Mouse (Mus musculus) spleen, adult 12 weeks (tissue): ENCODE data around the gene Stk26.
A peak's percentile ranks its signal among the peaks of the same experiment; 100 is the strongest.

Experiments used
- DNase-seq: peaks from one replicate; pipeline ENCODE4 v3.0.0; 2022; ENCODE audit warnings: low spot score

Gene Stk26

DNA sequence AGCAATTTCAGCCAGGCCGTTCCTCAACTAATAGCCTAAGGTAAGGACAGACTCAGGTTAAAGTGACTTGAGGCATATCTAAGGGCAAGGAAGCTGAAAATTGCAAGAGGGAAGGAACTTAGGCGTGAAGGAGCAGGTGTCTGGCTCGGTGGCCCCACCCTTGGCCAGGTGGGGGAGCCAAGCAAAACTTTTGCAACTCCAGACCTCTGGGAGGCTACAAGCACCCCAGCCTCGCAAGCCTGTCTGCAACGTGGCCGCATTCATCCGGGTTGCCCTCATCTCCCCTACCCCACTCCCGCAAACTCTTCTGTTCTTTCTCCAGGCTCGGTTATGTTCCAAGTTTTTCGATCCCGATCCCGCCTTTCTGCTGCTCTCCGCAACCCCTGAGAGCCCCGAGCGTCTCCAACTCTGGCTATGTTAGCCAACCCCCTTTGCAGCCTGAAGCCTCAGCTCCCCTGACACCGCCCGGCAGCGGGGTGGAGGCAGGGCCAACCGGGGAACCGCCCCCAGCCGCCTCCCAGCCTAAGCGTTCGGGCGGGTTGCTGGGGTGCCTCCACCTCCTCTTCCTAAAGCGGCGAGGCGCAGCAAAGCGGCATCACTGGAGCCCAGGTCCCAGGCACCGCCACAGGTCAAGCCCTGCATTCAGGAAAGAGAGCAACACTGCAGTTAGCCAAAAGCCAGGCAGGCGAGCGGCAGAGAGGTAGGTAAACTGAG is at the start of gene Stk26:
TSS of gene Stk26 (plus strand) at position 201 of the 714 bp plus-strand sequence.
- DNase-seq, result peak; percentile 67

DNA sequence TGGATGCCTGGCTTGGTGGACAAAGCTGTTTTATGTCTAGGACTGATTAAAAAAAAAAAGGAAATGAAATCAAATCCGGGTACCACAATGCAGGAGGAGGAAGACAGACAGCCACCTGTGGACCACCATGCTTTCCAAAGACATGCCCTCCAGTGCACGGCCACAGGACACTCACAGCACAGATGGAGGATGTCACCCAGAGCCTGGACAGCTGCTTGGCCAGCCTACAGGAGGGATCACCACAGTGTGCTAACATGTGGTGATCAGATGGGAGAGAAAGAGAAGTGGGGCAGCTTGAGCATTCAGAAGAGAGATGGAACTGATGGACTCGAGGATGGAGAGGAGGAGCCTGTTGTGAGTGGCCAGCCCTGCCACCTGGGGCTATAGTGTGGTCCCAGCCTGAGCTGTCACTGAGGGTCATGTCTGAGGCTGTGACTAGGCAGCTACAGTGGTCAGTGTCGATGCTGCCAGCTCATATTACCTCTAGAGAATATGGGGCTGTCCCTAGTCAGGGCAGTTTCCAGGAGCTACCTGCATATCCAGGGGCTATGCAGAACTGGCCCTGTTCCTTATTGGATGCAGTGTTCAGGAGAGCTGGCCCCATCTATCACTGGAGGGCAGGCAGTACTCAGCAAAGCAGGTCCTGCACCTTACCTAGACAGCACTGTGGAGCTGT is 47.7 kb upstream of the Stk26 start:
- DNase-seq, result no peak

DNA sequence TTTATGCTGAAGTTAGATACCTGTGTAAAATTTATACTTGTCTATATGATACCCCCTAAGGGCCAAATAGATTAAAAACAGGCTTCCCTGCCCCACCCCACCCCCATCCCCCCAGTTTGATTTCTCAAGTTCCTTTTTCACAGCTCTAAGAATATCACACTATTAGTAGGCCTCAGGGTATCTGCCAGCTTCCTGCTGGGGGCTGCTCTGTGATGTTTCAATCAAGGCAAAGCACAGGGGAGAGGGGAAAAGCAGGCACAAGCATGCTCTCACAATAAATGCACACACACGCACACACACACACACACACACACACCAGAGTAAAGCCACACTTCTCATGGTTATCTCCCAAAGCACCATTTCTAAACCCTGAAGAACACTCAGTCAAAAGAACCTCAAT is 43.0 kb upstream of the Stk26 start:
- no peak for DNase-seq

DNA sequence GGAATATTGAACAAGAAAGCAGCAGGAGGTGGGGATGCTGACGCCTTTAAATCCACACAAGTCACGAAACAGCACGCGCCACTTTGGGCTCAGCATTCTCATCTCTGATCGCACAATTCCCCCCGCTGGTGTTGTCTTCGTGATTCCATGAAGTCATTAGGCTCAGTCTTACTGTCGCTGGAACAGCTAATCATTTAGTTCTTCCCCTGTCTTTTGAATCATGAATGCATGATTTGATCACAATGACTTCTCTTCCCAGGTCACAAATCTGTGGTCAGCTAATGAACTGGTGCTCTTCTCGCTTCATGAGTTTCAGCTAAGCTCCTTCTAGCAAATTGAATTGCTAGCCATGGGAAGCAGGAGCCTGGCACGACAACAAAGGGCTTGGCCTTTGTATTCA is 42.3 kb upstream of the Stk26 start:
- no peak for DNase-seq

DNA sequence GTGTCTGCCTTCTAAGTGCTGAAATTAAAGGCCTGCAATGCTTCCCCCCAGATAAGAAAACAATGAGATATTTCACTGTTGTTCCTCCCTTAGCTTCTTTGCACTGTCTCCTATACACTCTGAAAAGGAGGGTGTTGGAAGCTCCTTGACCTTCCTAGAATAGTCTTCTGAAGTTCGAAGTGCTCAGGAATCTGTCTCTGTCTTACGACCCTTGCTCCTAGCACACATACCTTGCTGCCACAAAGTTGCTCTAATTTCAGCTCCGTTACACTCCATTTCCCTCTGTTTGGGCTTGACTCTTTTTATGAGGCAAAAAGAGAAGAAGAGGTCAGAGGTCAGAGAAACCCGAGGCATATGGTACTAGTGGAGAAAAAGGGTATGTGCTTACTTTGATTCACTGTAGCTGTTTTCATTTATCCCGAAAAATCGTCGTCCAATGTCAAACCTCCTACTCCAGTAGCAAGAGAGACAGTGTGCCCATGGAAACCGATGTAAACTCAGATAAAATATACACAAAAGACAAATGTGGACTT is 41.1 kb upstream of the Stk26 start:
- DNase-seq, result no peak

DNA sequence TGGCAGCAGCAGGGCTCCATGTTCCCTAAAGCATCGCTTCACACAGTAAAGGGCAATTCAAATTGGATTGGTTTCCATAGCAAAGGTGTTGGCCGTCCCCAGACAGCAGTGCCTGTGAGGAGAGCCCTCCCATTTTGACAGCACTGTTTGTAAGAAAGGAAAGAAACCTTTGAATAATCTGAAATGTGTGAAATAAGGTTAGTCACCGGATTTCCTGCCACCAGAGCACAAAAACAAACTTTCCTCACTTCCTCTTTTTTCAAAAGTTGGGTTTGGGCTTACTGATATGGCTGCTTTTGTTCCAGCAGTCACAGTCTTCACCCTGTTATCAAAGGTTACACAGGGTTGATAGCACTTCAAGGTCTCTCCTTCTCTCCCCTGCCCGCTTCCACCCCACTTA is 35.2 kb upstream of the Stk26 start:
- DNase-seq, result no peak

DNA sequence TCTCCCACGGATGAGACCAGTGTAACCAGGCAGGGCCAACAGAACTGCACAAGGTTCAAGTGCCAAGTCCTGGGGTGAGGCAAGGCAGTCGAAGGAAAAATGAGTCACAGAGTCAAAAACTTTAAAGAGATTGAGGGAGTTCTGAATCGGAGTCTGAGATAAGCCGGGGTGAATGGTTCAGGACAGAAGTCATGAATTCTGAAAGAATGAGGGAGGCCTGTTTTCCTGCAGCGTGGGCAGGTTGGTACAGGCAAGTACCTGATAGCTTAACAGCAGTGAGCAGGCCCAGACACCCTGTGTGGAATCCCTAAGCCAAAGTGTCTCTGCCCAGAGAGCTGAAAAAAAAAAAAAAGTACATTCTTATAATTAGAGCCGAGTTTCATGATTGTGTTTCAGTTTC is 17.0 kb upstream of the Stk26 start:
- no peak for DNase-seq

DNA sequence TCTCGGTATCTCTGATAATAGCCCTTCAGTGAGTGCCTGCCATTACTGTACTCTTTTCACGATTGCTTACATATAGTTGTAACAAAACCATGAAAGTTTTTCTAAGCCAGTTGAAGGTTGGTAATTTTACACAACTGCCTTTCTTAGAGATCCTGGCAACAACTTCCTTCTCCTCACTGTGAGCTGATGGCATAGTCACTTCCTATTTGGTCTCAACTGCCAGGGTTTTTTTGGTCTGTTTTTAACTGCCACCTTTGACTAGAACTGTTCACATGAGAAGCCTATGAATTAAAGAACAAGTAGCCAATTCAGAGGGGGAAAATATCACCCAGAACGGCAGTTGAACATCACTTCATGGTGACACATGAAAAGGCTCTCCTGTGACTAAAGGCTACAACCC is 5.3 kb upstream of the Stk26 start:
- DNase-seq, result no peak

DNA sequence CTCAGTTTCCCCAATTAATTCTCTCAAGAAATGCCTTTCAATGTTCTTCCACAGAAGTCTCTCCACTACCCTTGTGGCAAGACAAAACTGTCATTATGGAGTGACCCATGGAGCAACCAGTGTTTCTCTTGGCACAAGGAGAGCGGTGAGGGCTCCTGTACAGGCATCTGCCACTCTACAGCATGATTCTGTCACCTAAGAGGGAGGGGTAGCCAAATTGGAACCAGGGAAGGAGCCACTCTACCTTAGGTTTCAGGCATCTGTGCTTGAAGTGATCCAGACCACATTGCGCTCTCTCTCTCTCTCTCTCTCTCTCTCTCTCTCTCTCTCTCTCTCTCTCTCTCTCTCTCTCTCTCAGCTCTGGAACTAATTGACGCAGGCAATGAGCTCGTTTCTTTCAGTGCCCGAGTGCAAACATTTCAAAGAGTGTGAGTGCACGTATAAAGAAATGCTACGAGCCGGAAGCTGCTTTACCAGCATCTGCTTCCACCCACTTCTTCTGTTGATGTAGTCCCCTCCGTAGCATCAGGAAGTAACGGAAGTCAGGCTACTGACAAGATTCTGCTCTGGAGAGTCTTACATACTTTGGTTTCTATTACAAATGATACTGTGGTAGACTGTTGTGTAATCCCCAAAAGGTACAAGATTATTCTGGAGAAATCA is 4.7 kb upstream of the Stk26 start:
- DNase-seq, result no peak

DNA sequence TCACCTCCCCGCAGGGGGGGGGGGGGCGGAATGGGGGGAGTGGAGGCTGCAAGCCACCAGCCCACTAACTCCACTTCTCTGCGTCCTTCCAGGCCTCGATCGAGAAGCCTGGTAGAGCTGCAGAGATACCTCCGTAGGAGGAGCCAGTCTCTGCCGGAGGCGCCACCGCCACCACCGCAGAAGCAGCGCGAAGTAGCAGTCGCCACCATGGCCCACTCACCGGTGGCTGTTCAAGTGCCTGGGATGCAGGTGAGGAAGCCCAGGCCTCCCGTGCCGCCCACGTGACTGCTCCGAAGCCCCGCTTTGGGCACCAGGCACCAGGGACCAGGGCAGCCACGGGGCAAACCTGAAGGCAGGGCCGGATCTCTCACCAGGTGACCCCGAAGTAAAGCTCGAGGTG is 740 bp downstream of the Stk26 start:
- peak; percentile 17 for DNase-seq

DNA sequence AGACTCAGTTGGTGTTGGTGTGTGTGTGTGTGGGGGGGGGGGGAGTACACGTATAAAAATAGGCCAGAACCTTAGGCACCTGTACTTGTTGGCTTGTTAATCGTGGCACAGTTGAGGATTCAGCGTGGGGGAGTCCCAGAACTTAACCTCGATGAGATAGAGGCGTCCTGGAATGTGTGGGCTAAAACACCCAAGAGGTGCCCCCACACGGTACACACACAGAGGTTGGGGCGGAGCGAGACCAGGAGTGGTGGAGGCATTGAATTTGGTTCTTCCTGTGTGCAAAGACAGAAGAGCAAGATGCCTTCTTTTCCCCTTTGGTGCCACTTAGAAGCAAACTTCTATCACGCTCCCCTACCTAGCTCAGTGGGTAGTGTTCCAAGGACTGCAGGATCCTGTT is 1.2 kb downstream of the Stk26 start:
- DNase-seq, result no peak

DNA sequence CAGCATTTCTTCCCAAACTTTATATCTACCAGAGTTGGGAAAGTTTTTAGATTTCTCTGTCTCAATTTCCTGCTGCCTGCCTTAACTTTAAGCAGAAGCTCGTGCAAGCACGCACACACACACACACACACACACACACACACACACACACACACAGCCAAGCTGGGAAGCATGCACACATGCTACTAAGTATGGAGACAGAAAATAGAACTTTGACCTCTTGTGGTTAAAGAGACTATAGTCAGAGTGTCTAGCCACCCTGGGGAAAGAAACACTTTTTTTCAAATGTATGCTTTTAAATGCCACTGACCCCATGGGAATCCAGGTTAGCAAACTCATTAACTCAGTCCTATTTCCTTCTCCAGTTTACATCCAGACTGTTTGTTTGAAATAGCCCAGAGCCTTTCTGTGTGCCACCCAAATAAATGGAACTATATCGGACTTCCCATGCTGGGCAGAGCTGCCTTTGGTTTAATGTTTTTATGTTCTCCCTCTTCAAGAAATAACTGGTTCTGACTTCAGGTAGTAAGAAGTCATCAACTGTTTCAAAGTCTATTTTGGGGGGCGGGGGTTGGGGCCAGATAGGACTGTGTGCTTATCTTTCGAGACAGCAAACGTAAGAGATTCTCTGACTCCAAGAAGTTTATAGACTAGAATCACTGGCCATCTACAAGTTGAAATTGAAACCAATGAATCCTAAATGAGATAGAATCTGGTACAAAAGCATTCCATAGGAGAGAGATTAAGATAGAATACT is 9.8 kb downstream of the Stk26 start:
- DNase-seq, result no peak

DNA sequence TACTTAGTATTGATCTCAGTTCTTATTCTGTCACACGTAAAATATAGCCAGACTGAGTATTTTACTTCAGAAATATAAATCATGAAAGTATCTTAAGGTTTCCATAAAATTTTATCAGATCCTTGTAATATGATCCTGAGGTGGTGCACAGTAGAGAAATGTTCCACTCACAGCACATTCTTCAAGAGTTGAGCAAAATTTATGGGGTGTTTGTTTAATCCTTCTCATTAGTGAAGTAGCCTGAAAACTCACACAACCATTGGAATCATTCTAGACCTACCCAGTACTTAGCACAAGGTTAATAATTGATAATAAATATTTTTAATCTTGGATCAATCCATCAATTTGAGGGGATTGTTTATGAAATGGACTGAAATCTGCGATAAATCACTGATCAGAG is 22.9 kb downstream of the Stk26 start:
- DNase-seq, result no peak

DNA sequence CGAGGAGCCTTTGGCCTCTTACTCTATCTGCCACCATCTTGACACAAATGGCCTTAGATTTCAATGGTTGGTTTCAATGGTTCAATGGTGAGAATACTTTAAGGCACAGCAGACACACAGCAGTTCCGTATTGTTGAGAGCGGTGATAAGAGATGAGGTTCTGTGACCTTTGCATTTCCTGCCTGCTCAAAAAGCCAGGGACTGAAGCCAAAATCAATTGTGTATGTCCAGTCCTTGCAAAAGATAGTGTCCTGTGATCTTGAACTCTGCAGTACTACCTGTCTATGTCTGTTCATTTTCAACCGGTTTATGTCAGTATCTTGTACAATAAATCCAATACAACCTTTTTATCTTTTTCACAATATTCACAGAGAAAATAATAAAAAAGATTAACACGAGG is 23.9 kb downstream of the Stk26 start:
- DNase-seq, result no peak

DNA sequence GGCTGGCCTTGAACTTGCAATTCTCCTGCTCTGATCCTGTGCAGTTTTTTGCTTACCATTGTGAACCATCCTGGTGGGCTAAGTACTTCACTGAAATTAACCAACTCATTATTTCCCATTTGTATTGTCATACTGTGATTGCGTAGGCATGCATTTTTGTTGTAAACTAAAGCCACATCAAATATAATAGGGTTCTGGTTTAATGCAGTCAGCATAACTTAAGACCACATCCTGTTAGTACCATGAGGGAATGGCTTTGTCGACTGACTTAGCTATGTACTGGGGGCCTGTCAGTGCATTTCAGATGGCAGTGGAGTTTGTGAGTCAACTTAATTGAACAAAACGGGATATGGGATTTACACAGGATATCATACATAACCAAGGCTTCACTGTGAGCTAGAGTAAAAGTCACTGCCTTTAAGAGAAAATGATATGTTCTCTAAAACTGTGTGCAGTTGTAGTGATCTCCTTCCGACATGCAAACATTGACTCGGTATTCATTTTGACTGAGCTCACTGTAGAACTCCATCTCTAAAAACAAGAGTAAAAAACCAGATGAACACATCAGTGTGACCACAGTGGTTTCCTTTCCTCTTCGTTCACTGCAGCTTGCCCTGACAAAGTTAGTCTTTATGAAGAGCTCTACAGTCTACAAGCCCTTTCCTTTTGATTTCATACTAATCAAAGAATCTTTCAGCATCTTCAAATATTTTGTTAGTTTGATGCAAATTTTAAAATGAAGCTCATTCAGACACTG is 33.6 kb downstream of the Stk26 start:
- no peak for DNase-seq

DNA sequence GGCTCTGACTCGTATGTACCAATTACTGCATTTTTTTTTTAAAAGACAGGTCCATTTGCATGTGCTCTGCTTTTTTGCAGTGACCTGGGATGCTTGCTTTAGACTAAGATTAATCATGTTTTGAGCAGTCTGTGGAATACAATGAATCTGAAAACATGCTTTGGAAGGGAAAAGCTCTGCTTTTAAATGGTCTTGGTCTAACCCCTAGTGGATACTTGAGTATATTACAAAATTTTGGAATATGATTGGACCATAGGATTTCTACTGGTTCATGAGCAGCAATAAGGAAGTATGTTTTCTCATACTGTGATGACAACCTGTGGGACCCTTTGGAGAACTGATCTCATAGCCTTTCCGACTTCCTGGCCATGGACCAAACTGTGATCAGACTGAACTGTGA is 47.2 kb downstream of the Stk26 start:
- DNase-seq, result no peak

DNA sequence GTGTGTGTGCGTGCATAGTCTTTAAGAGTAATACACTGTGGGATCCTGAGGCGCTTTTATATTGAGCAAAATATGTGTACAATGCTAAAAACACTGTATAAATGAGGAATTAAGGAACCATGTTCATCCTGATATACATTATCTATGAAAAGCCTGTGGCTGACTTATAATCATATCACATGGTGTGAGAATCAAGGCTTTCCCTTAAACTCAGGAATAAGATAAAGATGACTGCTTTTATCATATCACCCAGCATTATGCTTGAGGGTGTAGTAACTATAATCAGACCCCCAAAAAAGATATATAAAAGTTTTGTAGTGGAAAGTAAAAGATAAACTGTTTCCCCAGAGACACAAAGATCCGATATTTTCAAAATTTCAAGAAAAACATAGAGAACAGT is 62.6 kb downstream of the Stk26 start:
- DNase-seq, result no peak

DNA sequence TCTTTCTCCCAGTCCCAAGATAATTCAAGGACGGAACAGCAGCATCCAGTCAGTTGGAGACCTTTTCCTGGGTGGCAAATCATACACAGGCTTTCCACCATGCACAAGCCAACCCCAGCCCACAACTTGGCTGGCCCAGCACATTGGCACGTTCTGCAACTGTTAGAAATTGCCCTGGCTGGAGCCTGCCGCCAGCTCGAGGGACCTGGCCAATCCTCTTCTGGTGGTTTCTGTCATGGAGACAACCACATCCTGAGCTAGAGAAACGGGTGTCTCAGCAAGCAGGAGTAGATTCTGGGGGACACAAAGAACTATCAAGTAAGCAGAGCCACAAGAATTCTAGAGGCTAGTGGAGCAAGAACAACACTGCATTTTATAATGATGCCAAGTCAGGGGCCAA is 69.1 kb downstream of the Stk26 start:
- DNase-seq, result no peak

DNA sequence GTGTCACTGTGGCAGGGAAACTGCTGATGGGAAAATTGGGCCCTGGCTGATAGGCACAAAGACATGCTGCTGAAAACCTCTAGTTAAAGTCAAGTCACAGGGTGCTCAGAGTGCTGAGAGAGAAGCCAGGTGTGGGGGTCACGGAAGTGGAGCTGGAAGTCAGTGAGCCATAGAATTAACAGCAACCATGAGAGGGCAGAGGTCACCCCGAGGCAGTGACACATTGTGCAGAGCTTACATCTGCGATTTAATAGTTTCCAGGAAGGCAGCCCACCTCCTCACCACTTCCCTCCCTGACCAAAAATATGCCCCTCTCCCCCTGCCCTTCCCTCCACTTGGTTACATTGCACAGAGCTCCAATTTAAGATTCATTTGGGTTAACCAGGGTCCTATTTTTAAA is 76.5 kb downstream of the Stk26 start:
- no peak for DNase-seq

DNA sequence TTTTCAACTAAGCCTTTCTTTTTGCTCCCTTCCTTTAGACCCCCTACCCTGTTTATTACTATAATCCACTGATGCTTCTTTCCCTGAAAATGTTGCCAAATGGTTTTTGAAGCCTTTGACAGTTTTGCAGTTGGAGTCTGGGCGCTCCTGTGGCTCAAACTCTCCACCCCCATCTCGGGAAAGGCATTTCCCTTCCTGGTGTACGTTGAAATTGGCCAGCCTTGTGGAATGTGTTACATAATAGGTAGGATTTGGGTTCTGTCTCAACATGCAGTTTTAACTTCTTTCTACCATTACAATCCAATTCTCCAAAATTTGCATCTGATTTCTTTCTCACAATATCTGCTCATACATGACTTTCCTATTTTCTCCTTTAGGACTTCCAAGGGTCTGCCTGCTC is 77.9 kb downstream of the Stk26 start:
- no peak for DNase-seq

DNA sequence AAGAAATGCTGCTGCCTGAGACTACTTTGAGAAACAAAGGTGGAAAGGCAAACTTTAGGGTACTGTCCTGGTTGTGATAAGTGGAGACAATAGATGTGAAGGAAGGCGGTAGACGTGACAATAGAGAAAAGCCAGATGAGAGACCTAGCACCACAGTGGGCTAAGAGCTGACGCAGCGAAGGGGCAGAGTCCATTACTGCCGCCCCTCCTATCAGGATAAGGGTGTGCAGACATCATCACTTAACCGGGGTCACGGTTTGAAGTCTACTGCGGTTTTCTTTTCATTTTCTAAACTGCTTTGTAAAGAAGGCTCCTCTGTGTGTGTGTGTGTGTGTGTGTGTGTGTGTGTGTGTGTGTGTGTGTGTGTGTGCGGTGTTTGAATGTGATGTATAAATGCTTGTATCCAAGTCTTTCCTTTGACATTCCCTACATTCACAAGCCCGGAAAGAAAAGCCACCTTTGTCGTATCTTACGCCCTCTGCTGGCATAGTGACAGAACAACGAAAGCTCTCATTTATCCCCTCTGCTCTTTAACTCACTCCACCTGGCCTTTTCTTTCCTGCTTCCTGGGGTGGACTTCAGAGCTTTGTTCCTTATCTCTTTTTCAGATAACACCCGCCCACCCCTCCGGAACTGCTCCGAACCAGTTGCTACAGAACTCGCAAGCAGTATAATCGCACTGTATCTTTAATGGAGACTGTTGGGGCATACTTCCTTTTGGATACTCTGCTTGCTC is 84.0 kb downstream of the Stk26 start:
- no peak for DNase-seq
